In genomic region chr6:30666043-30666442, GRCm38 (mm10) we compare ENCODE assay signal across 24 mouse cellular contexts. TPM values are rescaled to one million over a fixed set of nuclear protein-coding genes. Genes with fewer than 3 reads are reported as not detected.
DNase-seq lines count a peak whose midpoint lies in the region; ATAC-seq and TF ChIP-seq lines count a peak whose summit lies in the region.
"Had no signal": no experiment of that assay in that cellular context is flagged by ENCODE, and none has a peak within 500 bp of the region (broad histone marks: within the 10 kb centered on the region; RNA-seq: fewer than 3 reads in every experiment).

No protein-coding gene starts in this region.

- intact Hi-C loops in heart, adult 2 months (cut with DNase I), result no loop called here

- H3K9me3 ChIP-seq in heart, embryonic 13.5 days, result no peaks in the 10 kb centered on the region
- H3K9me3 ChIP-seq in liver, embryonic 11.5 days (ENCODE audit: control insufficient read depth, low read length), result no peaks in the 10 kb centered on the region
- no peaks in the 10 kb centered on the region for H3K9me3 ChIP-seq in liver, embryonic 12.5 days (replicated peaks)
- no peaks in the 10 kb centered on the region for H3K9me3 ChIP-seq in embryonic facial prominence, embryonic 10.5 days
- no peaks in the 10 kb centered on the region for H3K9me3 ChIP-seq in limb, embryonic 12.5 days
- H3K9me3 ChIP-seq: neural tube, embryonic 13.5 days had no signal

- 0 out of 2 replicates have a peak, but pooled peaks cover 4% of the 10 kb centered on the region for H3K27me3 ChIP-seq in heart, embryonic 13.5 days (replicated peaks)
- no peaks in the 10 kb centered on the region for H3K27me3 ChIP-seq in heart, adult 2 months (ENCODE audit: control insufficient read depth, insufficient read depth, low read length)
- H3K27me3 ChIP-seq in liver, embryonic 11.5 days (replicated peaks; ENCODE audit: control insufficient read depth, insufficient read depth, low read length), result no peaks in the 10 kb centered on the region
- no peaks in the 10 kb centered on the region for H3K27me3 ChIP-seq in liver, embryonic 12.5 days (replicated peaks)
- no peaks in the 10 kb centered on the region; the same call in 1 of the 2 replicates for H3K27me3 ChIP-seq in embryonic facial prominence, embryonic 10.5 days (replicated peaks; ENCODE audit: low read depth, poor library complexity, severe bottlenecking)
- no peaks in the 10 kb centered on the region for H3K27me3 ChIP-seq in limb, embryonic 12.5 days
- H3K27me3 ChIP-seq: neural tube, embryonic 13.5 days had no signal

- H3K4me2 ChIP-seq in heart, embryonic 13.5 days, result no peak overlapping the region
- no peak overlapping the region for H3K4me2 ChIP-seq in liver, embryonic 11.5 days
- H3K4me2 ChIP-seq in liver, embryonic 12.5 days, result no peak overlapping the region
- no peak overlapping the region for H3K4me2 ChIP-seq in limb, embryonic 12.5 days
- H3K4me2 ChIP-seq: heart, embryonic 11.5 days; midbrain, embryonic 11.5 days; neural tube, embryonic 13.5 days had no signal

- H3K27ac ChIP-seq in heart, embryonic 13.5 days (replicated peaks), result peak overlapping the region; percentile 34
- no peak overlapping the region for H3K27ac ChIP-seq in heart, adult 2 months
- H3K27ac ChIP-seq in liver, embryonic 11.5 days (ENCODE audit: low read depth, low read length), result peak overlapping the region; percentile 35; the same call in 1 of the 2 replicates
- no peak overlapping the region for H3K27ac ChIP-seq in liver, embryonic 12.5 days
- peak overlapping the region; percentile 83 for H3K27ac ChIP-seq in embryonic facial prominence, embryonic 10.5 days (replicated peaks)
- peak overlapping the region; percentile 41; the same call in 1 of the 2 replicates for H3K27ac ChIP-seq in limb, embryonic 12.5 days

- no peak overlapping the region for H3K4me3 ChIP-seq in heart, embryonic 13.5 days
- H3K4me3 ChIP-seq in heart, adult 2 months, result no peak overlapping the region
- H3K4me3 ChIP-seq in liver, embryonic 11.5 days (ENCODE audit: low read depth, low read length), result no peak overlapping the region
- H3K4me3 ChIP-seq in liver, embryonic 12.5 days, result no peak overlapping the region
- no peak overlapping the region for H3K4me3 ChIP-seq in embryonic facial prominence, embryonic 10.5 days
- no peak overlapping the region for H3K4me3 ChIP-seq in limb, embryonic 12.5 days (replicated peaks)
- H3K4me3 ChIP-seq: neural tube, embryonic 13.5 days had no signal

- no peak for DNase-seq in heart, adult 2 months
- no peak for DNase-seq in liver, embryonic 11.5 days (ENCODE audit: low spot score)
- DNase-seq in embryonic facial prominence, embryonic 10.5 days (ENCODE audit: low spot score), result no peak
- no peak for DNase-seq in ovary, postnatal 36 days (ENCODE audit: low spot score)
- DNase-seq: adrenal gland, postnatal 10 days; cerebellum, adult 11 months; cerebellum, postnatal 14 days; gastrocnemius, postnatal 14 days; kidney, postnatal 4 days; lung, postnatal 4 days; right cerebral cortex, postnatal 14 days; thymus, postnatal 25 days had no signal

- no peak for TF ChIP-seq EP300 in heart, adult 2 months (IDR thresholded peaks at IDR 0.05; ENCODE audit: insufficient read depth, low read depth, low read length)

- no peak for TF ChIP-seq CTCF in heart, adult 2 months (IDR thresholded peaks at IDR 0.05)

- WGBS in heart, embryonic 13.5 days, result 63% methylated on average over 6 of the region's 6 CpGs
- 66% methylated on average over 6 of the region's 6 CpGs for whole genome bisulfite sequencing in heart, adult 2 months
- WGBS in liver, embryonic 11.5 days, result 65% methylated on average over 6 of the region's 6 CpGs
- 58% methylated on average over 6 of the region's 6 CpGs for WGBS in liver, embryonic 12.5 days (ENCODE audit: insufficient replicate concordance)
- 23% methylated on average over 6 of the region's 6 CpGs for WGBS in embryonic facial prominence, embryonic 10.5 days
- 27% methylated on average over 6 of the region's 6 CpGs for WGBS in limb, embryonic 12.5 days

- H3K36me3 ChIP-seq in heart, embryonic 13.5 days, result no peaks in the 10 kb centered on the region
- no peaks in the 10 kb centered on the region for H3K36me3 ChIP-seq in heart, adult 2 months (ENCODE audit: control insufficient read depth, insufficient read depth, low read length)
- H3K36me3 ChIP-seq in liver, embryonic 11.5 days (ENCODE audit: control insufficient read depth, insufficient read depth, low read length), result no peaks in the 10 kb centered on the region
- no peaks in the 10 kb centered on the region for H3K36me3 ChIP-seq in liver, embryonic 12.5 days
- no peaks in the 10 kb centered on the region for H3K36me3 ChIP-seq in embryonic facial prominence, embryonic 10.5 days (replicated peaks)
- no peaks in the 10 kb centered on the region for H3K36me3 ChIP-seq in limb, embryonic 12.5 days
- H3K36me3 ChIP-seq: neural tube, embryonic 13.5 days had no signal

- H3K4me1 ChIP-seq in heart, embryonic 13.5 days, result peaks cover 26% of the 10 kb centered on the region
- peaks cover 1% of the 10 kb centered on the region for H3K4me1 ChIP-seq in heart, adult 2 months (ENCODE audit: control insufficient read depth, insufficient read depth, low read length)
- H3K4me1 ChIP-seq in liver, embryonic 11.5 days (replicated peaks; ENCODE audit: control insufficient read depth, insufficient read depth, low read length), result peaks cover 8% of the 10 kb centered on the region; the same call in 1 of the 2 replicates
- 0 out of 2 replicates have a peak, but pooled peaks cover 4% of the 10 kb centered on the region for H3K4me1 ChIP-seq in liver, embryonic 12.5 days
- peaks cover 76% of the 10 kb centered on the region for H3K4me1 ChIP-seq in embryonic facial prominence, embryonic 10.5 days
- H3K4me1 ChIP-seq in limb, embryonic 12.5 days (replicated peaks), result peaks cover 67% of the 10 kb centered on the region

- no peak for ATAC-seq in heart, embryonic 13.5 days (ENCODE audit: extremely low read depth, insufficient number of reproducible peaks, low FRiP score, low TSS enrichment)
- no peak for ATAC-seq in liver, embryonic 11.5 days (replicated peaks; ENCODE audit: low FRiP score)
- ATAC-seq in liver, embryonic 12.5 days, result no peak
- no peak for ATAC-seq in limb, embryonic 12.5 days (ENCODE audit: insufficient number of reproducible peaks, insufficient read depth, low FRiP score, low TSS enrichment, low read depth)
- ATAC-seq: intestine, embryonic 16.5 days had no signal

- H3K9ac ChIP-seq in heart, embryonic 13.5 days, result no peak overlapping the region
- H3K9ac ChIP-seq in heart, adult 2 months (ENCODE audit: low read depth, low read length), result no peak overlapping the region
- H3K9ac ChIP-seq in liver, embryonic 11.5 days (ENCODE audit: low read depth, low read length), result no peak overlapping the region
- no peak overlapping the region for H3K9ac ChIP-seq in liver, embryonic 12.5 days
- H3K9ac ChIP-seq in limb, embryonic 12.5 days (replicated peaks), result no peak overlapping the region
- H3K9ac ChIP-seq: neural tube, embryonic 13.5 days had no signal

- TF ChIP-seq POLR2A in heart, adult 2 months (IDR thresholded peaks at IDR 0.05; ENCODE audit: insufficient read depth, low read depth, low read length), result no peak

- no peaks in the 10 kb centered on the region for H3K79me2 ChIP-seq in heart, adult 2 months (replicated peaks; ENCODE audit: control insufficient read depth, insufficient read depth, low read length)

RNA-seq across cellular contexts. Expression of gene Cpa1, which starts 27.0 kb away (rescaled TPM):
- polyA plus RNA-seq in heart, embryonic 13.5 days (2015; fragmentation: Nextera tagmentation; extraction: Ambion mirVana), result 2.1 and 3.9 TPM in 2 replicates
- under 1 TPM in 1 of 2 experiments, not detected in 1; 0.14 TPM for total RNA-seq in heart, adult 2 months (2021)
- 0.21 and 0.44 TPM in 2 replicates for polyA plus RNA-seq in heart, adult 2 months (2012; rRNA removed)
- 0.69 and 1.0 TPM in 2 replicates for polyA plus RNA-seq in liver, embryonic 11.5 days (2014; fragmentation: Nextera tagmentation; extraction: Ambion mirVana)
- 0.54 and 0.91 TPM in 2 replicates for polyA plus RNA-seq in liver, embryonic 12.5 days (2016; fragmentation: Nextera tagmentation; extraction: Ambion mirVana)
- polyA plus RNA-seq in embryonic facial prominence, embryonic 10.5 days (2016; fragmentation: Nextera tagmentation; extraction: Ambion mirVana), result 0.26 and 0.34 TPM in 2 replicates
- polyA plus RNA-seq in limb, embryonic 12.5 days (2016; fragmentation: Nextera tagmentation; extraction: Ambion mirVana), result 0.40 and 0.64 TPM in 2 replicates
- total RNA-seq: gastrocnemius, postnatal 14 days; layer of hippocampus, postnatal 10 days had no signal
- polyA plus RNA-seq: frontal cortex, adult 2 months had no signal

RNA-seq across cellular contexts. Expression of gene Cep41, which starts 27.5 kb away (rescaled TPM):
- 11.0 and 12.2 TPM in 2 replicates for polyA plus RNA-seq in heart, embryonic 13.5 days (2015; fragmentation: Nextera tagmentation; extraction: Ambion mirVana)
- 1 to 10 TPM; 1.3 to 1.4 TPM for total RNA-seq in heart, adult 2 months (2021)
- polyA plus RNA-seq in heart, adult 2 months (2012; rRNA removed), result 1.9 and 2.3 TPM in 2 replicates
- 12.0 and 14.3 TPM in 2 replicates for polyA plus RNA-seq in liver, embryonic 11.5 days (2014; fragmentation: Nextera tagmentation; extraction: Ambion mirVana)
- 5.6 and 6.1 TPM in 2 replicates for polyA plus RNA-seq in liver, embryonic 12.5 days (2016; fragmentation: Nextera tagmentation; extraction: Ambion mirVana)
- 17.7 and 17.9 TPM in 2 replicates for polyA plus RNA-seq in embryonic facial prominence, embryonic 10.5 days (2016; fragmentation: Nextera tagmentation; extraction: Ambion mirVana)
- polyA plus RNA-seq in limb, embryonic 12.5 days (2016; fragmentation: Nextera tagmentation; extraction: Ambion mirVana), result 51.1 and 53.5 TPM in 2 replicates

RNA-seq across cellular contexts. Expression of gene Cpa5, which starts 55.2 kb away (rescaled TPM):
- polyA plus RNA-seq in heart, embryonic 13.5 days (2015; fragmentation: Nextera tagmentation; extraction: Ambion mirVana), result 0.90 and 0.97 TPM in 2 replicates
- not detected for total RNA-seq in heart, adult 2 months (2021)
- not detected in 2 replicates for polyA plus RNA-seq in heart, adult 2 months (2012; rRNA removed)
- 0.14 TPM in 1 of 2 replicates, not detected in the other for polyA plus RNA-seq in liver, embryonic 11.5 days (2014; fragmentation: Nextera tagmentation; extraction: Ambion mirVana)
- polyA plus RNA-seq in liver, embryonic 12.5 days (2016; fragmentation: Nextera tagmentation; extraction: Ambion mirVana), result 0.11 TPM in 1 of 2 replicates, not detected in the other
- polyA plus RNA-seq in embryonic facial prominence, embryonic 10.5 days (2016; fragmentation: Nextera tagmentation; extraction: Ambion mirVana), result 0.36 and 0.41 TPM in 2 replicates
- 0.14 and 0.33 TPM in 2 replicates for polyA plus RNA-seq in limb, embryonic 12.5 days (2016; fragmentation: Nextera tagmentation; extraction: Ambion mirVana)
- total RNA-seq: adrenal gland, postnatal 10 days; layer of hippocampus, postnatal 10 days; liver, adult 2 months had no signal
- polyA plus RNA-seq: frontal cortex, adult 2 months; hindbrain, embryonic 11.5 days; intestine, embryonic 16.5 days; liver, adult 2 months; neural tube, embryonic 13.5 days; spleen, adult 2 months had no signal

RNA-seq across cellular contexts. Expression of gene Mest, which starts 57.3 kb away (rescaled TPM):
- polyA plus RNA-seq in heart, embryonic 13.5 days (2015; fragmentation: Nextera tagmentation; extraction: Ambion mirVana), result 2,537 and 2,584 TPM in 2 replicates
- 1 to 10 TPM; 6.2 to 8.3 TPM for total RNA-seq in heart, adult 2 months (2021)
- 19.5 and 28.1 TPM in 2 replicates for polyA plus RNA-seq in heart, adult 2 months (2012; rRNA removed)
- 800 and 828 TPM in 2 replicates for polyA plus RNA-seq in liver, embryonic 11.5 days (2014; fragmentation: Nextera tagmentation; extraction: Ambion mirVana)
- 372 and 384 TPM in 2 replicates for polyA plus RNA-seq in liver, embryonic 12.5 days (2016; fragmentation: Nextera tagmentation; extraction: Ambion mirVana)
- 1,878 and 2,201 TPM in 2 replicates for polyA plus RNA-seq in embryonic facial prominence, embryonic 10.5 days (2016; fragmentation: Nextera tagmentation; extraction: Ambion mirVana)
- 1,412 and 1,630 TPM in 2 replicates for polyA plus RNA-seq in limb, embryonic 12.5 days (2016; fragmentation: Nextera tagmentation; extraction: Ambion mirVana)

Comparison
In these comparisons a context has a peak if more than half of its experiments do, and no peak if none do; other contexts are left out.
1. H3K27ac ChIP-seq: peak in heart, embryonic 13.5 days (single experiment), liver, embryonic 11.5 days (single experiment), embryonic facial prominence, embryonic 10.5 days (single experiment) and limb, embryonic 12.5 days (single experiment); none in heart, adult 2 months (single experiment) and liver, embryonic 12.5 days (single experiment).